Mouse (Mus musculus) embryonic facial prominence, embryonic 13.5 days (tissue): Measurements from ENCODE around the gene Mab21l1. TPM values are rescaled to one million over a fixed set of nuclear protein-coding genes. Genes with fewer than 3 reads are reported as not detected.
A peak's percentile ranks its signal among the peaks of the same experiment; 100 is the strongest.

ENCODE experiments used
- ATAC-seq: fragments of 200-750 bp; cut with Nextera tagmentation; 2 replicates; pipeline ENCODE4 v1.8.0; 2017; ENCODE audit warnings: low read depth; ENCODE audit not compliant: insufficient number of reproducible peaks, insufficient read depth, low FRiP score, low TSS enrichment
- H3K27ac ChIP-seq: fragments of 300-500 bp; sonication (generic); 2 replicates; pipeline ENCODE4 v1.5.1; 2015; ENCODE audit warnings: moderate library complexity, mild to moderate bottlenecking, inconsistent platforms
- H3K27me3 ChIP-seq: fragments of 300-500 bp; sonication (generic); 2 replicates; pipeline ENCODE4 v1.6.1; 2015; ENCODE audit warnings: mild to moderate bottlenecking, inconsistent platforms
- H3K36me3 ChIP-seq: fragments of 300-500 bp; sonication (generic); 2 replicates; pipeline ENCODE4 v1.6.1; 2015; ENCODE audit warnings: mild to moderate bottlenecking, inconsistent platforms
- H3K4me1 ChIP-seq: fragments of 300-500 bp; sonication (generic); 2 replicates; pipeline ENCODE4 v1.6.1; 2015; ENCODE audit warnings: inconsistent platforms
- H3K4me2 ChIP-seq: fragments of 300-500 bp; sonication (generic); 2 replicates; pipeline ENCODE4 v1.6.1; 2015; ENCODE audit warnings: moderate library complexity, mild to moderate bottlenecking, inconsistent platforms
- H3K4me3 ChIP-seq: fragments of 300-500 bp; sonication (generic); 2 replicates; pipeline ENCODE4 v1.5.1; 2015; ENCODE audit warnings: mild to moderate bottlenecking, inconsistent platforms
- H3K9ac ChIP-seq: fragments of 300-500 bp; sonication (generic); 2 replicates; pipeline ENCODE4 v1.6.1; 2015; ENCODE audit warnings: mild to moderate bottlenecking, inconsistent platforms
- H3K9me3 ChIP-seq: fragments of 300-500 bp; sonication (generic); 2 replicates; pipeline ENCODE4 v1.6.1; 2016; ENCODE audit warnings: inconsistent platforms
- WGBS: fragments of 180-500 bp; shearing (Covaris S2); methylation state at CpG from one replicate; pipeline ENCODE4 v1.1.7; 2015; ENCODE audit warnings: mixed read lengths; 5-methylcytosine and 5-hydroxymethylcytosine counted together
- polyA plus RNA-seq: library from polyadenylated mRNA; unstranded; fragments of >200 nt; fragmentation: Nextera tagmentation; extraction: Ambion mirVana; gene quantifications from 2 replicates; pipeline ENCODE4 v1.2.1, GENCODE M21; 2015

Mab21l1 gene
- polyA plus RNA-seq, 1 experiment from 2014 or later = 54.5 TPM

DNA sequence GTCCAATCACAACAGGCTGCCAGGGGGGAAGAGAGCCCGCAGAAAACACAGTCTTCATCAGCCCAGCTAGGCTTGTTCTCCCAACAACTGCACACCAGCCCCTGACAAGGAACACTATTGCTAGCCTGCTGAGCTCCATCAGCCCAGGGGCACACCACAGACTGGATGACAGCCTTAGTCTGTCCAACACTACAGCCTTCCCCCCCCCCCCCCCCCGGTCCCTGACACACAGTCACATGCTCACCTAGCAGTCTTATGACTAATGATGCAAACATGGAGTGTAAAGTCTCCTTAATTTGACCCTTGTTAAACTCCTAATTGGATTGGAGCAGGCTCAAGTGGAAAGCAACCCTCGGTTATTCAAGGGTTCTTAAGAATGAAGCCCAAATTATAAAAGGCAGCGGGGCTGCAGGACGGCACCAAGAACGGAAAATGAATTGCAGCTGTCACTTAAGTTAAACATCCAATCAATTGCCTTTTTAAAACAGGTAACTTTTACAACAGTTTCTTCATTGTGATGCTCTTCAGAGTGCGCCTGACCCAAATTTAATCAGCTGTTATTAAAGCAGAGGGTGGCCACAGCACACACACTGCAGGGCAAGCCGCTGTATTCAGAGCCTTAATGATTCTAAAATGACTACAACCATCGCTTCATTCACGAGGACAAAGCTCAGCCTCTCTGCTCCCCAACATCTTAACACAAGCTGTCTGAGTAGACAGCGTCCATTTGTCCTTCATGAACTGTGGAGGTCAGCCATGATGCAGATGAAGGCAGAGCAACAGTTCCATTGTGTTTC, 26.3 kb upstream of the Mab21l1 start:
- Histone ChIP-seq H3K4me1 (peaks cover 22% of the 10 kb centered on the region), H3K4me3 (no peak overlapping the region), H3K9ac (no peak overlapping the region), H3K27me3 (no peaks in the 10 kb centered on the region), H3K36me3 (no peaks in the 10 kb centered on the region), H3K4me2 (no peak overlapping the region), H3K27ac (no peak overlapping the region), H3K9me3 (no peaks in the 10 kb centered on the region)
- 28% methylated on average over 11 of the region's 11 CpGs for WGBS
- no peak for ATAC-seq

DNA sequence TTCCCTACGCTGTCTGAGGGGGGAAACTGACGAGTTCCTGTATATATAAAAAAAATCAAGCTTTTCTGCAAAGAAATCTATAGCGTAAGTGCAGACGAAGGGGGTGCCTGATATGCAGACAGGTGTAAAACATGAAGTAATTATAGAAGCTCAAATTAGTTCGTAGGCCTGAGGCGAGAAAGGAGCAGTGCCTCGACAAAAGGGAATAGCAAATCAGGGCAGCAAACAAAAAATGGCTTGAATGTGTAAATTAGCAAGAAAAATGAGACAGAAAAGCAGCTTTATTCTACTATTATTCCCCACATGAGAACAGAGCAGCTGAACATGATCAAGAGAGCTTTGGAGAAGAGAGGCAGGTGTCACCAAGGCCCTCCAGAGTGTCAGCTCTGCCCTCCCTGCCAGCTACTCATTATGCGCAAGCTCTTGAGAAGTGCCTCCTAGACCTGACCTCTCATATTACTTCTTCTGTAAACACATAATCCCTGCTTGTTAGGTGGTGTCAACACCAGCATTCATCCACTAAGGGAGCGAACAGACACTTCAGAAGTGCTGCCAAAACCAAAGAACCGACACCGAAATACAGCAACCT, 25.6 kb upstream of the Mab21l1 start:
- no peaks in the 10 kb centered on the region for H3K36me3 ChIP-seq
- no peak overlapping the region for H3K27ac ChIP-seq
- H3K4me1 ChIP-seq = peaks cover 15% of the 10 kb centered on the region
- ATAC-seq = peak; percentile 59; the same call in 1 of the 2 replicates
- no peak overlapping the region for H3K9ac ChIP-seq
- no peaks in the 10 kb centered on the region for H3K27me3 ChIP-seq
- no peak overlapping the region for H3K4me3 ChIP-seq
- no peaks in the 10 kb centered on the region for H3K9me3 ChIP-seq
- H3K4me2 ChIP-seq = no peak overlapping the region
- 64% methylated on average over 11 of the region's 11 CpGs for WGBS

DNA sequence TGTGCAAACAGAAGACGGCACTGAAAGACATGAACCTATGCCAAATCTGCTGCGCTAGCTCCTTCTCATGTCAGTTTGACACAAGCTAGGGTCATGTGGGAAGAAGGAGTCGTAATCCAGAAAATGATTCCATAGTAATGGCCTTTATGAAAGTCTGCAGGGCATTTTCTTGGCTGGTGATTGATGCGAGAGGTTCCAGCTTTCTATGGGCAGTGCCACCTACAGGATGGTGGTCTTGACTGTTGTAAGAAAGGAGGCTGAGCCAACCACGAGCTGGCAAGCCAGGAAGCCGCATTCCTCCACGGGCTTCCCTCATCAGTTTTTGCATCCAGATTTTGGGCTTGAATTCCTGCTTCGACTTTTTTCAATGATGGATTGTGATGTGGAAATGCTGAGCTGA, 24.0 kb upstream of the Mab21l1 start:
- H3K4me3 ChIP-seq = no peak overlapping the region
- H3K4me1 ChIP-seq = peaks cover 15% of the 10 kb centered on the region
- 50% methylated on average over 8 of the region's 8 CpGs for WGBS
- no peaks in the 10 kb centered on the region for H3K36me3 ChIP-seq
- no peaks in the 10 kb centered on the region for H3K9me3 ChIP-seq
- H3K9ac ChIP-seq = no peak overlapping the region
- no peak for ATAC-seq
- H3K27ac ChIP-seq = no peak overlapping the region
- H3K4me2 ChIP-seq = no peak overlapping the region
- H3K27me3 ChIP-seq = no peaks in the 10 kb centered on the region

DNA sequence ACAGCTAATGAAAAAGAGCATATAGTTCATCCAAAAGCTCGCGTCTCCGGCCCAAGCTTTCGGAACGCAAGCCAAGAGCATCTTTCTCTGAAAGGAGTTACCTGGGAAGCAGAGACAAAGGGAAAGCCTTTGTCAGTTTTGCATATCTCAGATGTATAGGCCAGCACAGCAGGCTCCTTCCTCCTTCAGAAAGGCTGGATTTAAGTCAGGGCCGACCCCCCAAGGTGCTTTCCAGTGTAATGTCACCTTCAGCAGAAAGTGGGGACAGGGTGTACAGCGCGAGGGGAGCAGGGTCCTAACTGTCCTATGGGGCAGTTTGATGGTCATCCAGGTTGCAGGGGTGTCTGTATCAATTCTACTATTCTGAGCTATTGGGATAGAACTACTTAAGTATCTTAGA, 18.7 kb upstream of the Mab21l1 start:
- no peak overlapping the region for H3K9ac ChIP-seq
- no peaks in the 10 kb centered on the region for H3K27me3 ChIP-seq
- H3K4me2 ChIP-seq = no peak overlapping the region
- WGBS = 60% methylated on average over 8 of the region's 8 CpGs
- no peak overlapping the region for H3K4me3 ChIP-seq
- no peaks in the 10 kb centered on the region for H3K9me3 ChIP-seq
- no peak for ATAC-seq
- H3K4me1 ChIP-seq = no peaks in the 10 kb centered on the region
- H3K36me3 ChIP-seq = peaks cover 5% of the 10 kb centered on the region; the same call in 1 of the 2 replicates
- H3K27ac ChIP-seq = no peak overlapping the region

DNA sequence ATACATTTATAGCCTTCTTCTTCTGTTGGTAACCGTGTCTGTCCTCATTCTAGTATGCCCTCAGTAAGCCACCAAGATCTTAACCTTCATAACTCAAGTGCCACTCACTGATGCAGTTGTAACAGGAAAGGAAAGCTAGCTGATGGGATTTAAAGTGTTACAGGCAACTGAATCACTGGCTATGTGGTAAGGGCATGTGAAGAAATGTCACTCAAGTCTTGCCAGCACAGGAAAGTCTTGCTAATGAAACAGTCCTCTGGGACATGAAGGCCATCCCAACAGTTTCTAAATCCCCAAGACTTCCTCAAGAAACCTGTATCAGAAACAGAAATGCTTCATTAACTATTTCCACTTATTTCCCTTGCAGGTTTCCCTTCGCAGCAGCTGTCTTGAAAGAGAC, 13.7 kb upstream of the Mab21l1 start:
- no peaks in the 10 kb centered on the region for H3K9me3 ChIP-seq
- no peak overlapping the region for H3K27ac ChIP-seq
- H3K9ac ChIP-seq = no peak overlapping the region
- no peak for ATAC-seq
- H3K4me2 ChIP-seq = no peak overlapping the region
- no peak overlapping the region for H3K4me3 ChIP-seq
- no peaks in the 10 kb centered on the region for H3K4me1 ChIP-seq
- H3K36me3 ChIP-seq = peaks cover 11% of the 10 kb centered on the region; the same call in 1 of the 2 replicates
- no peaks in the 10 kb centered on the region for H3K27me3 ChIP-seq
- 85% methylated on average over 2 of the region's 2 CpGs for WGBS

DNA sequence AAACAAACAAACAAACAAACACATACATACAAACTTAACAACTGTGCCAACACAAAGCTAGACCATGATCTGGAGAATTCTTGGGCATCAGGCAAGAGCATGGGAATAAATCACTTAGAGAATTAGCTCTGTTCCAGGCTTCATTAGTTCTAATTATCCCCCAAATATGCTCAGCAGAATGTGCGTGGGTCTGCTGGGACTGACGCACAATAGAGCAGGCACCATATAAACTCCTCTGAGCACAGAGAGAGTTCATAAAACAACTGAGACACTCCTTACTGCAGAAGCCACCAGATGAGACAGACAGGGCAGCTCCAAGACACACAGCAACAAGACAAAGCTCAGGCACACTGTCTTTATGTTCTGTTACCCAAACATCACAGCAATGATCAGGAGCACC, 13.0 kb upstream of the Mab21l1 start:
- Histone ChIP-seq H3K36me3 (peaks cover 11% of the 10 kb centered on the region; the same call in 1 of the 2 replicates), H3K27me3 (no peaks in the 10 kb centered on the region), H3K4me3 (no peak overlapping the region), H3K9me3 (no peaks in the 10 kb centered on the region), H3K9ac (no peak overlapping the region), H3K27ac (no peak overlapping the region), H3K4me1 (peaks cover 5% of the 10 kb centered on the region), H3K4me2 (no peak overlapping the region)
- WGBS = 69% methylated on average over 2 of the region's 2 CpGs
- no peak for ATAC-seq

DNA sequence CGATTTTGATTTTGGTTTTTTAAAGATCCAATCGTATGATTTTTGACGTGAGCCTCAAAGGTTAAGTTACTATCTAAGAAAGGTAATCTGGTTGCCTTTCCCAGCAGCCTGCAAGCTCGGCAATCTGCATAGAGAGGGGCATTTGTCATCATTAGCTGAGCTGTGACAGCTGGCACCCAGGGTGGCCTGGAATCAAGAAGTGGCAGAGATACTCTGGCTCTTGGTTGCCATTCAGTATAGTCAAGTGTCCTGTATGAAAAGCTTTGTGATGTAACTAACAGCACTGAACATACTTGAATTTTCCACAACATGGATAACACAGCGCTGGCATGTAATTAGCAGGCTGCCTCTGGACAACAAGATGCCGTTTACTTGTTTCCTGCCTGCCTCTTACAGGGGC, 8.1 kb upstream of the Mab21l1 start:
- Histone ChIP-seq H3K9ac (no peak overlapping the region), H3K27me3 (peaks cover 8% of the 10 kb centered on the region), H3K4me3 (no peak overlapping the region), H3K4me1 (peaks cover 12% of the 10 kb centered on the region), H3K27ac (no peak overlapping the region), H3K36me3 (peaks cover 6% of the 10 kb centered on the region; the same call in 1 of the 2 replicates), H3K9me3 (no peaks in the 10 kb centered on the region), H3K4me2 (no peak overlapping the region)
- 58% methylated on average over 6 of the region's 6 CpGs for WGBS
- ATAC-seq = no peak

DNA sequence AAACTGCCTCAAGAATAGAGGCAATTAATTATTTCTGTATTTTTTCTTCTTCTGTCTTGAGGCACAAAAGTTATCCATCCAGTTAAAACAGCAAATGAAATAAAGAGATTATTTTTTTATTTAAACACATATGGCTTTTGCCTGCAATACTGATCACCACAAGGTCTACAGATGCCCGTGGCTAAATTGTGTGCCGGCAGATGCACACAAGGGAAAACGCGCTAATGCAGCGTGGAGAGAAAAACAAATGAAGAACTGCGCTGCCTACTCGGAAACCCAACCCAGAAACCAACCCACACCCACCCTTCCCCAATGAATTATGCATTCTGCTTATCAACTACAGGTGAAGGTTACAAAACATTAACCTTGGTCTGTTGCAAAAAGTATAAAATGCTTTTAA, 7.1 kb upstream of the Mab21l1 start:
- H3K27me3 ChIP-seq = peaks cover 15% of the 10 kb centered on the region
- no peak overlapping the region for H3K27ac ChIP-seq
- peak overlapping the region; percentile 24 for H3K4me2 ChIP-seq
- ATAC-seq = no peak
- H3K4me1 ChIP-seq = peaks cover 19% of the 10 kb centered on the region
- no peaks in the 10 kb centered on the region for H3K9me3 ChIP-seq
- H3K4me3 ChIP-seq = no peak overlapping the region
- peaks cover 6% of the 10 kb centered on the region; the same call in 1 of the 2 replicates for H3K36me3 ChIP-seq
- no peak overlapping the region for H3K9ac ChIP-seq
- 16% methylated on average over 7 of the region's 7 CpGs for WGBS

DNA sequence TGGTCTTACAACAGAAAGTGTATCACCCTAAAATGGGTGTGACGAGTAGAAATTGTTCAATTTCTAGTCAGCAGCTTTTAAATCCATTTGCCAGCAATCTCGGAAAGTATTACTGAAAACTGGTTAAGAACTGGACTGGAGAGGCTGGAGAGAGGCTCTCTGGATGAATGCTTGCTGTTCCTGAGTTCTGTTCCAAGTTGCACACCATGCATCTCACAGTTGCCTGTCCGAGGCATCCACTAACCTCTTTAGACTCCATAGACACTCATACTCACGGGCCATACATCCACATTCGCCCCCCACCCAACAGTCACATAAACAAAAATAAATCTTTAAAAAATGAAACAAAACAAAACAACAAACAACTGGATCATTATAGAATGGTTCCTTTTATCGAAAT, 6.6 kb upstream of the Mab21l1 start:
- peaks cover 24% of the 10 kb centered on the region for H3K4me1 ChIP-seq
- peaks cover 19% of the 10 kb centered on the region for H3K27me3 ChIP-seq
- H3K9ac ChIP-seq = no peak overlapping the region
- H3K4me3 ChIP-seq = no peak overlapping the region
- ATAC-seq = no peak
- WGBS = 72% methylated on average over 6 of the region's 6 CpGs
- H3K9me3 ChIP-seq = no peaks in the 10 kb centered on the region
- peaks cover 5% of the 10 kb centered on the region; the same call in 1 of the 2 replicates for H3K36me3 ChIP-seq
- H3K4me2 ChIP-seq = peak overlapping the region; percentile 24; the same call in 1 of the 2 replicates
- H3K27ac ChIP-seq = no peak overlapping the region

DNA sequence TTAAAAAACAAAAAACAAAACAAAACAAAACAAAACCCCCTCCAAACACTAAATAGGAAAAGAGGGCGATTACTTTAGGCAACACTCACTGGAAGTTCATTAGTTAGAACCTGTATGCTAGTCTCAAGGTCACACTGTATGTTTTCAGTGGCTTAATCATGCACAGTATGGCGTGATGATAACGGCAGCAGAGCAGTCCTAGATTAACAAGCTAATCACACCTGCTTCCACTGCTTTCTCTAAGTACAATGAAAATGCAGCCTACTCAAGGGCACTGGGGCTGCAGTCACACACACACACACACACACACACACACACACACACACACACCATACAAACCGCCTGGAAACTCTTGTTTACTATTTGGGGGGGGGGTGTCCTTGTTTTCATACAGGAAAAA, 4.8 kb upstream of the Mab21l1 start:
- H3K9ac ChIP-seq = no peak overlapping the region
- H3K27ac ChIP-seq = no peak overlapping the region
- H3K4me3 ChIP-seq = no peak overlapping the region
- H3K4me1 ChIP-seq = peaks cover 28% of the 10 kb centered on the region
- H3K36me3 ChIP-seq = no peaks in the 10 kb centered on the region
- no peak for ATAC-seq
- no peak overlapping the region for H3K4me2 ChIP-seq
- peaks cover 28% of the 10 kb centered on the region for H3K27me3 ChIP-seq
- WGBS = 74% methylated on average over 4 of the region's 4 CpGs
- H3K9me3 ChIP-seq = no peaks in the 10 kb centered on the region

DNA sequence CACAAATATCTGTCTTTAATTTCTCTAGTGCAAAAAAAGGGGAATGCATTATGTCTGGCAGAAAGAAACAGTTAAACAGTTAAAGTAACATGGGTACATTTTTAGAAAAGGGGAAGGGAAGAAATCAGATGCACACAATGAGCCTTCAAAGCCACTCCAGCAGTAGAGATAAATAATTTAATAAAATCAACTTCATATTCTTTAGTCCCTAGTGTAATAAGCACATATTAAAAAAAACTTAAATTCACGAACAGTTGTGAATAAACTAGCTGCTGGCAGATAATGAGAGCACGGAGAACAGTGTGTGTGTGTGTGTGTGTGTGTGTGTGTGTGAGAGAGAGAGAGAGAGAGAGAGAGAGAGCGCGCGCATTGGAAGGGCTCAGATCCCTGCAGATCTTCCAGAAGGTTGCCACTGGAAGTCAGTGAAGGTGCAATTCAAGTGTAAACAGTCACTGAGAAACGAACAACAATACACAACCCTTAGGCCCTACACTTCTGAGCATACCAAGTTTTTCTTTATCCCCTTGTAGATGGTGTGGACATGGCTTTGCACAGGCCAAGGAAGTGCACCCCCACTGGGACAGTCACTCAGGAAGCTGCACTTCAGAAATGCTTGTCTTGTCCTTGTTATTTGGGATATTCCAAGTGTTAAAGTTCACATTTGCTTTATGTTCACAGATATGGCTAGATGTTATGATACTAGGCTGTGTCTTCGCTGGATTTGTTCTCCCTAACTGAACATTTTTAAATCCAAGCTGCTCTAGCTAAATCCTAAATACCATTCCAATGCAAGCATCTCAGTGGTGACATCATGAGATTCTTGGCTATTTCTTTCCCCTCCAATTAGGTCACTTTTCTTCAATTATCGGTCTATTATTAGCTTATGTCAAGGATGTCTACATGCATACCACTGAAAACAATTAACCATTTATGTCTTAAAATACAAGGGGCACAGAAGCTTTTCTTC, 3.3 kb upstream of the Mab21l1 start:
- Histone ChIP-seq H3K27ac (peak overlapping the region; percentile 35), H3K36me3 (no peaks in the 10 kb centered on the region), H3K27me3 (peaks cover 33% of the 10 kb centered on the region), H3K9me3 (no peaks in the 10 kb centered on the region), H3K9ac (peak overlapping the region; percentile 44), H3K4me2 (peak overlapping the region; percentile 45), H3K4me1 (peaks cover 32% of the 10 kb centered on the region), H3K4me3 (no peak overlapping the region)
- ATAC-seq = no peak
- 25% methylated on average over 8 of the region's 8 CpGs for WGBS
